Mouse (Mus musculus) adrenal gland, adult 2 months (tissue): ENCODE data around the gene H2afz. TPM values are rescaled to one million over a fixed set of nuclear protein-coding genes. Genes with fewer than 3 reads are reported as not detected.

Experiments used
- polyA plus RNA-seq: library from polyadenylated mRNA; depleted of rRNA; stranded (reverse); fragments of >200 nt; gene quantifications from 2 replicates; pipeline ENCODE4 v1.2.3, GENCODE M21; 2012; rRNA removed
- total RNA-seq, 2 experiments: library from RNA; stranded (reverse); gene quantifications; 2 replicates each; pipeline ENCODE4 v1.2.3; 2021

The H2afz gene
- total and polyA plus RNA-seq, 3 experiments = 128 to 178 (median 131) TPM

Other genes starting within 250 kb of the H2afz start
- gene Ddit4l, start 242.9 kb upstream of the H2afz start, total RNA-seq = 1 to 10 TPM in 1 of 2 experiments, under 1 TPM in 1; 0.37 to 1.3 TPM
- 0.20 and 0.27 TPM in 2 replicates for gene Ddit4l, start 242.9 kb upstream of the H2afz start, polyA plus RNA-seq
- not detected for gene Gm21962, start 193.0 kb upstream of the H2afz start, total RNA-seq
- gene Gm21962, start 193.0 kb upstream of the H2afz start, polyA plus RNA-seq = not detected in 2 replicates
- 10 to 100 TPM; 20.6 to 22.1 TPM for gene Dnajb14, start 3.2 kb downstream of the H2afz start, total RNA-seq
- gene Dnajb14, start 3.2 kb downstream of the H2afz start, polyA plus RNA-seq = 2.9 and 3.3 TPM in 2 replicates
- gene Lamtor3, start 54.0 kb downstream of the H2afz start, total RNA-seq = 10 to 100 TPM; 69.4 to 69.9 TPM
- gene Lamtor3, start 54.0 kb downstream of the H2afz start, polyA plus RNA-seq = 9.2 and 12.9 TPM in 2 replicates
- gene Dapp1, start 117.1 kb downstream of the H2afz start, total RNA-seq = 1 to 10 TPM; 3.8 to 4.7 TPM
- gene Dapp1, start 117.1 kb downstream of the H2afz start, polyA plus RNA-seq = 1.8 and 2.6 TPM in 2 replicates
- under 1 TPM in 1 of 2 experiments, not detected in 1; 0.06 TPM for gene 1110002E22Rik, start 200.6 kb downstream of the H2afz start, total RNA-seq
- gene 1110002E22Rik, start 200.6 kb downstream of the H2afz start, polyA plus RNA-seq = 0.01 TPM in 1 of 2 replicates, not detected in the other
- gene Gm5105, start 202.9 kb downstream of the H2afz start, total RNA-seq = not detected
- gene Gm5105, start 202.9 kb downstream of the H2afz start, polyA plus RNA-seq = not detected in 2 replicates